Mouse (Mus musculus): ENCODE data around the gene Myl7. TPM values are rescaled to one million over a fixed set of nuclear protein-coding genes. Genes with fewer than 3 reads are reported as not detected.

Gene Myl7
- polyA plus RNA-seq, 1 experiment = 1.4 TPM

GRCm38 (mm10) chr11:5882518-5882917 is 16.1 kb downstream of the Myl7 start:
- no peak overlapping the region for H3K9ac ChIP-seq (ENCODE audit: low read depth, poor library complexity, severe bottlenecking)

GRCm38 (mm10) chr11:5879905-5880304 is 18.7 kb downstream of the Myl7 start:
- no peak overlapping the region for H3K4me3 ChIP-seq (ENCODE audit: low read depth, low read length)
- 0 out of 2 replicates have a peak overlapping the region, but pooled peaks have one; percentile 4 for H3K27ac ChIP-seq (ENCODE audit: insufficient read depth, low read length)
- TF ChIP-seq CTCF (IDR thresholded peaks at IDR 0.05; ENCODE audit: low read depth, low read length) (peak; percentile 94), POLR2A (IDR thresholded peaks at IDR 0.05; ENCODE audit: insufficient read depth, low read length) (no peak), EP300 (IDR thresholded peaks at IDR 0.05; ENCODE audit: insufficient read depth, low read depth, low read length) (peak; percentile 44; the same call in 1 of the 2 replicates)
- no peaks in the 10 kb centered on the region for H3K4me1 ChIP-seq (ENCODE audit: control insufficient read depth, insufficient read depth, low read length)
- H3K27me3 ChIP-seq (ENCODE audit: control insufficient read depth, insufficient read depth, low read length, poor library complexity, severe bottlenecking) = no peaks in the 10 kb centered on the region
- H3K9me3 ChIP-seq (replicated peaks; ENCODE audit: control insufficient read depth, insufficient read depth, low read length, poor library complexity, severe bottlenecking) = no peaks in the 10 kb centered on the region
- peaks cover 4% of the 10 kb centered on the region; the same call in 1 of the 2 replicates for H3K36me3 ChIP-seq (ENCODE audit: control insufficient read depth, insufficient read depth, low read length, poor library complexity, severe bottlenecking)
- H3K9ac ChIP-seq (ENCODE audit: low read depth, poor library complexity, severe bottlenecking) = peak overlapping the region; percentile 77; the same call in 1 of the 2 replicates

More at GRCm38 (mm10) chr11:5882518-5882917, 16.1 kb downstream of the Myl7 start:
- H3K4me1 ChIP-seq (ENCODE audit: control insufficient read depth, insufficient read depth, low read length) = no peaks in the 10 kb centered on the region
- H3K36me3 ChIP-seq (ENCODE audit: control insufficient read depth, insufficient read depth, low read length, poor library complexity, severe bottlenecking) = no peaks in the 10 kb centered on the region
- H3K27me3 ChIP-seq (ENCODE audit: control insufficient read depth, insufficient read depth, low read length, poor library complexity, severe bottlenecking) = no peaks in the 10 kb centered on the region
- H3K4me3 ChIP-seq (ENCODE audit: low read depth, low read length) = no peak overlapping the region
- no peak overlapping the region for H3K27ac ChIP-seq (ENCODE audit: insufficient read depth, low read length)
- H3K9me3 ChIP-seq (replicated peaks; ENCODE audit: control insufficient read depth, insufficient read depth, low read length, poor library complexity, severe bottlenecking) = no peaks in the 10 kb centered on the region
- TF ChIP-seq CTCF (IDR thresholded peaks at IDR 0.05; ENCODE audit: low read depth, low read length) (no peak), EP300 (IDR thresholded peaks at IDR 0.05; ENCODE audit: insufficient read depth, low read depth, low read length) (no peak), POLR2A (IDR thresholded peaks at IDR 0.05; ENCODE audit: insufficient read depth, low read length) (no peak)

- Histone ChIP-seq H3K9ac (ENCODE audit: low read depth, poor library complexity, severe bottlenecking) (peak overlapping the region; percentile 77), H3K4me3 (ENCODE audit: low read depth, low read length) (peak overlapping the region; percentile 84)
These were observed 19.9 kb downstream of the Myl7 start for GRCm38 (mm10) chr11:5878661-5879060.

GRCm38 (mm10) chr11:5877921-5878526 is 20.6 kb downstream of the Myl7 start, which contains the start of gene Pold2:
Gene Pold2 (minus strand): TSS chr11:5878292.
- H3K27ac ChIP-seq (ENCODE audit: insufficient read depth, low read length) = peak within 1 kb of the TSS; percentile 49; the same call in 1 of the 2 replicates
- peak within 1 kb of the TSS; percentile 77 for H3K9ac ChIP-seq (ENCODE audit: low read depth, poor library complexity, severe bottlenecking)
- peaks cover 17% of the 10 kb centered on the region for H3K36me3 ChIP-seq (ENCODE audit: control insufficient read depth, insufficient read depth, low read length, poor library complexity, severe bottlenecking)
- no peaks in the 10 kb centered on the region for H3K9me3 ChIP-seq (replicated peaks; ENCODE audit: control insufficient read depth, insufficient read depth, low read length, poor library complexity, severe bottlenecking)
- no peaks in the 10 kb centered on the region for H3K4me1 ChIP-seq (ENCODE audit: control insufficient read depth, insufficient read depth, low read length)
- peak; percentile 97 for TF ChIP-seq POLR2A (IDR thresholded peaks at IDR 0.05; ENCODE audit: insufficient read depth, low read length)
- TF ChIP-seq CTCF (IDR thresholded peaks at IDR 0.05; ENCODE audit: low read depth, low read length) = no peak
- TF ChIP-seq EP300 (IDR thresholded peaks at IDR 0.05; ENCODE audit: insufficient read depth, low read depth, low read length) = 0 out of 2 replicates have a peak, but pooled peaks have one; percentile 3
- peak within 1 kb of the TSS; percentile 84 for H3K4me3 ChIP-seq (ENCODE audit: low read depth, low read length)
- no peaks in the 10 kb centered on the region for H3K27me3 ChIP-seq (ENCODE audit: control insufficient read depth, insufficient read depth, low read length, poor library complexity, severe bottlenecking)

More at GRCm38 (mm10) chr11:5878661-5879060, 19.9 kb downstream of the Myl7 start:
- no peaks in the 10 kb centered on the region for H3K27me3 ChIP-seq (ENCODE audit: control insufficient read depth, insufficient read depth, low read length, poor library complexity, severe bottlenecking)
- H3K27ac ChIP-seq (ENCODE audit: insufficient read depth, low read length) = peak overlapping the region; percentile 49; the same call in 1 of the 2 replicates
- TF ChIP-seq EP300 (IDR thresholded peaks at IDR 0.05; ENCODE audit: insufficient read depth, low read depth, low read length) = no peak
- H3K36me3 ChIP-seq (ENCODE audit: control insufficient read depth, insufficient read depth, low read length, poor library complexity, severe bottlenecking) = peaks cover 14% of the 10 kb centered on the region
- H3K9me3 ChIP-seq (replicated peaks; ENCODE audit: control insufficient read depth, insufficient read depth, low read length, poor library complexity, severe bottlenecking) = no peaks in the 10 kb centered on the region
- no peaks in the 10 kb centered on the region for H3K4me1 ChIP-seq (ENCODE audit: control insufficient read depth, insufficient read depth, low read length)

- H3K27me3 ChIP-seq (ENCODE audit: control insufficient read depth, insufficient read depth, low read length, poor library complexity, severe bottlenecking) = no peaks in the 10 kb centered on the region
- peaks cover 21% of the 10 kb centered on the region for H3K36me3 ChIP-seq (ENCODE audit: control insufficient read depth, insufficient read depth, low read length, poor library complexity, severe bottlenecking)
- H3K9ac ChIP-seq (ENCODE audit: low read depth, poor library complexity, severe bottlenecking) = peak overlapping the region; percentile 70
- H3K9me3 ChIP-seq (replicated peaks; ENCODE audit: control insufficient read depth, insufficient read depth, low read length, poor library complexity, severe bottlenecking) = no peaks in the 10 kb centered on the region
- TF ChIP-seq EP300 (IDR thresholded peaks at IDR 0.05; ENCODE audit: insufficient read depth, low read depth, low read length) = no peak
- TF ChIP-seq POLR2A (IDR thresholded peaks at IDR 0.05; ENCODE audit: insufficient read depth, low read length) = no peak
- no peak for TF ChIP-seq CTCF (IDR thresholded peaks at IDR 0.05; ENCODE audit: low read depth, low read length)
- no peak overlapping the region for H3K27ac ChIP-seq (ENCODE audit: insufficient read depth, low read length)
- peak overlapping the region; percentile 79 for H3K4me3 ChIP-seq (ENCODE audit: low read depth, low read length)
- no peaks in the 10 kb centered on the region for H3K4me1 ChIP-seq (ENCODE audit: control insufficient read depth, insufficient read depth, low read length)
These were observed 21.2 kb downstream of the Myl7 start for GRCm38 (mm10) chr11:5877421-5877820.

- H3K27me3 ChIP-seq (ENCODE audit: control insufficient read depth, insufficient read depth, low read length, poor library complexity, severe bottlenecking) = no peaks in the 10 kb centered on the region
- no peaks in the 10 kb centered on the region for H3K9me3 ChIP-seq (replicated peaks; ENCODE audit: control insufficient read depth, insufficient read depth, low read length, poor library complexity, severe bottlenecking)
- no peaks in the 10 kb centered on the region for H3K4me1 ChIP-seq (ENCODE audit: control insufficient read depth, insufficient read depth, low read length)
- H3K9ac ChIP-seq (ENCODE audit: low read depth, poor library complexity, severe bottlenecking) = no peak overlapping the region
- H3K4me3 ChIP-seq (ENCODE audit: low read depth, low read length) = no peak overlapping the region
- peaks cover 35% of the 10 kb centered on the region for H3K36me3 ChIP-seq (ENCODE audit: control insufficient read depth, insufficient read depth, low read length, poor library complexity, severe bottlenecking)
- TF ChIP-seq POLR2A (IDR thresholded peaks at IDR 0.05; ENCODE audit: insufficient read depth, low read length) = no peak
- TF ChIP-seq EP300 (IDR thresholded peaks at IDR 0.05; ENCODE audit: insufficient read depth, low read depth, low read length) = no peak
- no peak overlapping the region for H3K27ac ChIP-seq (ENCODE audit: insufficient read depth, low read length)
These were observed 25.4 kb downstream of the Myl7 start for GRCm38 (mm10) chr11:5873192-5873591.
